Mouse (Mus musculus) kidney, adult 2 months (tissue): Measurements from ENCODE around the gene Mier1.

Experiments
- CTCF ChIP-seq: fragments of 200-500 bp; conservative IDR thresholded peaks from 2 replicates; pipeline ENCODE4 v1.5.1; 2011; ENCODE audit warnings: low read depth, mild to moderate bottlenecking, control low read depth, low read length, moderate library complexity, mixed read lengths; ENCODE audit not compliant: insufficient read depth, insufficient read length
- POLR2A ChIP-seq: fragments of 200-500 bp; IDR thresholded peaks from one replicate; pipeline ENCODE4 v1.6.1; 2011; ENCODE audit warnings: low read depth, low read length, control low read depth

GRCm38 (mm10) chr4:103112651-103113050, 1.5 kb upstream of the Mier1 start:
- TF ChIP-seq CTCF (no peak), POLR2A (no peak)
